8 mouse cellular contexts compared by ENCODE assay signal in genomic region chr8:82863745-82864520, GRCm38 (mm10). TPM values are rescaled to one million over a fixed set of nuclear protein-coding genes. Genes with fewer than 3 reads are reported as not detected.
DNase-seq lines count a peak whose midpoint lies in the region; ATAC-seq and TF ChIP-seq lines count a peak whose summit lies in the region.

No protein-coding gene starts in this region.

- under 1% methylated on average over 78 of the region's 80 CpGs for WGBS in forebrain, embryonic 14.5 days

- no peaks in the 10 kb centered on the region for H3K36me3 ChIP-seq in E14TG2a.4 (ENCODE audit: insufficient read depth, low read length)
- H3K36me3 ChIP-seq in forebrain, embryonic 14.5 days (ENCODE audit: control insufficient read depth, insufficient read depth, low read length): no peaks in the 10 kb centered on the region

- intact Hi-C loops in heart, postnatal 25 days (cut with DNase I): loop anchor here (1.0 to 5.0 kb wide), 4 partner anchors 75 to 478 kb away; no protein-coding TSS in a partner anchor

- peak overlapping the region; percentile 59 for H3K4me2 ChIP-seq in forebrain, embryonic 14.5 days (ENCODE audit: low read length)

- peak overlapping the region; percentile 90 for H3K9ac ChIP-seq in forebrain, embryonic 14.5 days (ENCODE audit: low read length)

- H3K27ac ChIP-seq in forebrain, embryonic 14.5 days (ENCODE audit: low read depth, low read length): peak overlapping the region; percentile 82

- no peak for TF ChIP-seq CTCF in E14TG2a.4 (conservative IDR thresholded peaks at IDR 0.05; ENCODE audit: low read length)

- no peaks in the 10 kb centered on the region for H3K9me3 ChIP-seq in E14TG2a.4 (ENCODE audit: low read length)
- no peaks in the 10 kb centered on the region for H3K9me3 ChIP-seq in forebrain, embryonic 14.5 days (replicated peaks; ENCODE audit: control insufficient read depth, low read length)

- peak; percentile 12 for DNase-seq in c-Kit-positive CD71-negative TER-119-negative erythroid progenitor cells, embryonic 14.5 days (ENCODE audit: low read depth)
- DNase-seq in forebrain, embryonic 14.5 days (ENCODE audit: low spot score): peak; percentile 71
- DNase-seq in heart, postnatal 25 days (ENCODE audit: low spot score): peak; percentile 12
- DNase-seq in layer of hippocampus, postnatal 14 days (ENCODE audit: low spot score in 2 of 2): peak; percentile 56 to 59
- peak; percentile 66 for DNase-seq in lung, postnatal 10 days
- DNase-seq in retina, postnatal 1 day: peak; percentile 86
- DNase-seq in urinary bladder, postnatal 14 days (ENCODE audit: low spot score): peak; percentile 52

- H3K4me1 ChIP-seq in E14TG2a.4 (replicated peaks; ENCODE audit: low read depth, low read length): peaks cover 7% of the 10 kb centered on the region; the same call in 1 of the 2 replicates
- peaks cover 11% of the 10 kb centered on the region for H3K4me1 ChIP-seq in forebrain, embryonic 14.5 days (ENCODE audit: control insufficient read depth, insufficient read depth, low read length)

- H3K4me3 ChIP-seq in E14TG2a.4 (replicated peaks; ENCODE audit: low read length): peak overlapping the region; percentile 86
- H3K4me3 ChIP-seq in forebrain, embryonic 14.5 days (ENCODE audit: low read depth, low read length): peak overlapping the region; percentile 73

- ATAC-seq in forebrain, embryonic 14.5 days: peak; percentile 75

- H3K27me3 ChIP-seq in E14TG2a.4 (ENCODE audit: insufficient read depth, low read length): peaks cover 46% of the 10 kb centered on the region
- no peaks in the 10 kb centered on the region for H3K27me3 ChIP-seq in forebrain, embryonic 14.5 days (replicated peaks; ENCODE audit: control insufficient read depth, insufficient read depth, low read length)

RNA-seq across cellular contexts. Expression of gene Rnf150, which starts 0.8 kb away (rescaled TPM):
- polyA plus RNA-seq in forebrain, embryonic 14.5 days (2014; fragmentation: Nextera tagmentation; extraction: Ambion mirVana): 0.89 and 1.4 TPM in 2 replicates
- 10 to 100 TPM; 12.3 to 14.2 TPM for total RNA-seq in heart, postnatal 25 days (2021)
- 10 to 100 TPM; 36.8 to 39.6 TPM for total RNA-seq in layer of hippocampus, postnatal 14 days (2021)

Comparison
In these comparisons a context has a peak if more than half of its experiments do, and no peak if none do; other contexts are left out.
1. Peak in every context shown above with its lines: DNase-seq, ATAC-seq, H3K4me3 ChIP-seq and H3K27ac ChIP-seq.
2. DNase-seq: peak in every context shown above with its lines; median percentile 86 in retina, postnatal 1 day; 71 in forebrain, embryonic 14.5 days; 66 in lung, postnatal 10 days; 58 in layer of hippocampus, postnatal 14 days; 52 in urinary bladder, postnatal 14 days; 12 in c-Kit-positive CD71-negative TER-119-negative erythroid progenitor cells, embryonic 14.5 days; 12 in heart, postnatal 25 days.